Mouse (Mus musculus): ENCODE measurements around the gene Nsmce4a.
"Not testable (repeated sequence)": the region's sequence is repeated elsewhere in the genome, so short reads cannot be mapped to it uniquely, and the experiment has no call there.

The Nsmce4a gene

GRCm38 (mm10) chr7:130533316-130534260 is 39.3 kb downstream of the Nsmce4a start:
- peak; percentile 86 for DNase-seq

DNA sequence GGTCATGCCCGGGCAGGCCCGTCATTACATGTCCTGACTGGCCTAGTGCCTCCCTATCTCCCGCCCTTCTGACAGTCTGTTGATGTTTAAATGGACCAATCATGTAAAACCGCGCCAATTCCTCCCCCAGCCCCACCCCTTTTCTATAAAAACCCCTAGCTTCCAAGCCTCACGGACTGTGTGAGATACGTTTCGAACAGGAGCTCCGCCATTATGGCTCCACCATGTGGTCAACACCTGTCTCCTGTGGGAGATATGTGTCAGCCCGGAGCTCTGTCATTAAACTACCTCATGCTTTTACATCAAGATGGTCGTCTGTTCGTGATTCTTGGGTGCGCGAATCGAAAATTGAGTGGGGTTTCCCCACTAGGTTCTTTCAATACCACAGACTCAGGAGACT is 41.8 kb downstream of the Nsmce4a start:
- DNase-seq: not testable (repeated sequence)

DNA sequence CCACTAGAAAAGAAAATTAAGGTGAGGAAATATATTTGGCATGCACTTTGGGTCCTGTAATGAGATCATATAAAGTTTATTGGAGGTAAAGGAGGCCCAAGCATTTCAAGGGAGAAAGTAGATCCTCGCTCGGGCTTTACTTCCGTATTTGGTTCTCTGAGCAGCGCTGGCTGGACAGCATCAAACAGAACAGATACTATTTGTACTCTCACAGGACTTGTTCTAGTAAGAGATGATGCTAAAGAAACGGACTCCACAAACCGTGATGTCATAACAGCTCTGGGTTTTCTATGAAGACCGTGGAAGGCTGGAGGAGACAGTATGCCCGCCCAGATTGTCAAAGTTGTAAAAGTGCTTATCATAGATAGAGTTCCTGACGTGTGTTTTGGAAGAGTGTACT is 45.6 kb downstream of the Nsmce4a start:
- no peak for DNase-seq

DNA sequence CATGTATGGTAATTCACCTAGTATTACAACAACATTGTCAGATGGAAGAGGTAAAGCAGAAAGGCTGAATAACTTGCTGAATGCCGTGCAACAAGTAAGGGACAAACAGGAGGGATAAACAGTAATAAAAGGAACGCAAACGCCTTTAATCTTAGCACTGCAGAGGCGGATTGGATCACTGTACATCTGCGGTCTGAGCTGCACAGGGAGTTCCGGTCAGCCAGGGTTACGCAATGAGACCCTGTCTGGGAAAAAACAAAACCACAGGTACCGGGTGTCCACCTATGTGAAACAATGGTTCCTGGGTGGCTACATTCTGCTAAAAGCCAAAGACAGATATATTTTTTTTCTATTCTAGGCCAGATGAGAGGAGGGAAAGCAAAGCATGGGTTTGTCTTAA is 49.5 kb downstream of the Nsmce4a start:
- DNase-seq: no peak

- no peak for DNase-seq
Measured at GRCm38 (mm10) chr7:130520812-130521422, 52.0 kb downstream of the Nsmce4a start.

DNA sequence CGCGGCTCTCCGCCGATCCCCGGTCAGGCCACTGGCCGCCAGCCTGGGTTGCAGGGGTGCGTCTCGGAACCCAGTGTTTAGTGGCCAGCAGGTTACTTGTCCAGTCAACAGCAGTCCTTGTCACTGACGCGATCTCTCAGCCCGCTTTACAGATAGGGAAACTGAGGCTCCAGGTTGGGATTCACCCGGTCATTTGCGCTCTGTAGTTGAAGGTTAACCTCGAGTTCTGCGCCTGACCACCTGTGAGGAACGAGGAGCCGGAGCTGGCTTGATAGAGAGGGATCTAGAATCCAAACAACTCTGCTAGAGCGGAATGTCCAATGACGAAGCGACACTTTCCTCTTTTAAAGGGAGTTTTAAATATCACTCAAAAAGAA is 52.9 kb downstream of the Nsmce4a start, which contains the start of gene Ate1:
Gene Ate1, minus strand, starts transcription at position 321 of the 377 bp plus-strand sequence.
- no peak for DNase-seq

DNA sequence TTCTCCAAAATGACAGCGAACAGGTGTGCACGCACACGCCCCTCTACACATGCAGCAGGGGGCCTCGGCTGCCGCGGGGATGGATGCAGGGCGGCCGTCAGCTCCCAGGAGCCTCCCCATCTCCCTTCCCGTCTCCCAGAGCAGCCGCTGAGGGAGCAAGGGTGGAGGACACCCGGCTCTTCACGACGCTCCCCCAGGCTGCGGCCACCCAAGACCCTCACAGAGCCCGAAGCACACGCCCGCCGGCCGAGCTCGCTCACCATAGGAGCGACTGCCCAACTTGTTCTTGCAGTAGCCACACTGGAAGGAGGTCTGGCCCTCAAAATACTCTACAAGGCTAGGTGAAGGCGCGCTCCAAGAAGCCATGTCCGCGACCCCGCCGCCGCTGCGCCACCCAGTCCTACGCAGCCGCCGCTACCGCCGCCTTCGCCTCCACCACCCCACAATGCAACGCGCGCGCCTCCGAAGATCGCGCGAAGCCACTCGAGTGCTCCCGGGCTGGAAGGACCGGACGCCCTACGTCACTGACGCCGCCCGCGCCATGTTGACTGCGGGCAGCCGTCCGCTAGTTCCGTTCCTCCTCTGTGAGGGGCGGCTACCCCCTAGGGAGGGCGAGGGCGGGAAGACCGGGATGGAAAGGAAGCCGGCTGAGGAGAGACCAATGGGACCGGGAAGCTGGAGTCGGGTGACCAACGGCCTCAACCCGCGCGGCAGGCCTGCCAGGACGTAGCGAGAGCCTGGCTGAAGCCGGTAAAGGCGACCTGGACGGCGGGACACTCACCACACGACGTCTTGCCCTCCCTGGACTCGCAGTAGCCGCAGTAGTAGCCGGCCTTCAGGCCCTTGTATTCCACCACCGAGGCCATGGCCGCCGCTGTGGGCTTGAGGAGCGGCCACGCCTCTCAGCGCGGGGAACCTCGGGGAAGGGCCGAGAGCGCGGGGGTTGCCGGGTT is 53.5 kb downstream of the Nsmce4a start:
- DNase-seq: peak; percentile 96

DNA sequence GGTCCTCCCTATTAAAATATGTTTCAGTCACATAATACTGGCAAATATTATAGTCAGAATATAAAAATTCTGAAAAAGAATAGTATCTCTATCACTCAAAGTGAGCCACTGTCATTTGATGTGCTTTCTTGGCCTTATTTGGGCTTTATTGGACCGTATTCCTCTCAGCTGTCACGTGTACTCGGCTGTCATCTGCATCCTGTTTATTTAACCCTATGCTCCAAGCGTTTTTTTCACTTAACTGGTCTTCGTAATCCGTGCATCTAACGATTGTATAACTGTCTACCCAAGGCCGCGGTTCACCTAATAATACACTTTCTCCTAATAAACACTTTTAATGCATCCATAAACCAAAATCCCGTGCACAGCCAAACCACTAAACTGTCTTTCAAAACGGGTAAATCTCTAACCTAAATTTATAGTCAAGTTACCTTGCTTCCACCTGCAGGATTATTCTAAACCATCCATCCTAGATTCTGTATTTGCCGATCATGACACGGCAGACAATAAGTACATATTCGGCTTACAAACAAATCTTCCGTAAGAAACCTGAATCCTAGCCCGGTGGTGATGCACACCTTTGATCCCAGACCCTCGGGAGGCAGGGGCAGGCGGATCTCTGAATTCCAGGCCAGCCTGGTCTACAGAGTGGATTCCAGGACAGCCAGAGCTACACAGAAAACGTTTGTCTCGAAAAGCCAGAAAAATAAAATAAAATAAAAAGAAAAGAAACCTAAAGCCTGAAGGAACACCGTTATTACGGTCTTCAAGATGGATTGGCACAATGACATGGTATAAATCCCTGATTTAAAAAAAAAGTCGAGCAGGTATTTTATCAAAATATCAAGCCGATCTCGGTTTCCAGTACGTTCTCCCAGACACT is 54.5 kb downstream of the Nsmce4a start:
- no peak for DNase-seq

GRCm38 (mm10) chr7:130510243-130510642 is 62.7 kb downstream of the Nsmce4a start:
- no peak for DNase-seq

- DNase-seq: no peak
Measured at GRCm38 (mm10) chr7:130503006-130503405, 69.9 kb downstream of the Nsmce4a start.

GRCm38 (mm10) chr7:130501499-130501898 is 71.4 kb downstream of the Nsmce4a start:
- no peak for DNase-seq

DNA sequence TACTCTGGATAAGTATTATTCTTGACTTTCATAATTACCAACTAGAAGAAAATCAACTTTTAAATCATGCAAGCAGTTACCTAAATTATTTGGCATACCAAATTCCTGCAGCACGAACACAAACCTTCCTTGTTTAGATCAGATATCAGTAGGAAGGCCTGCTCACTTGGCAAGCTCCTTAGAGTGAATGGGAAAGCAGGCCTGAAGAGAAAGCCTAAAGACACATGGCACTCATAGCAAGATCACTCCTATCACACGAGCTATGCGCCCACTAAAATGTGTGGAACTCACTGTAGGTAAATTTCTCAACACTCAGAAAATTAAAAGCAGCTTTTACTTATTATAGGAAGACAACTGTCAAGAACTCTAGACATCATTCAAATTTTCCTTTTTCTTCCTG is 79.6 kb downstream of the Nsmce4a start:
- no peak for DNase-seq

GRCm38 (mm10) chr7:130492026-130492425 is 80.9 kb downstream of the Nsmce4a start:
- no peak for DNase-seq

Data from cerebellum, adult 11 months (tissue).